Mouse (Mus musculus) testis, adult 2 months (tissue): ENCODE data around the gene Syde2.

Experiments used
- CTCF ChIP-seq: fragments of 200-500 bp; IDR thresholded peaks from 2 replicates; pipeline ENCODE4 v1.5.1; 2012; ENCODE audit warnings: low read depth, mild to moderate bottlenecking, inconsistent platforms, low read length, moderate library complexity; ENCODE audit not compliant: control insufficient read depth, insufficient read depth, insufficient replicate concordance
- POLR2A ChIP-seq: fragments of 200-500 bp; IDR thresholded peaks from 2 replicates; pipeline ENCODE4 v1.6.1; 2012; ENCODE audit warnings: low read depth, mild to moderate bottlenecking, inconsistent platforms, low read length, moderate library complexity; ENCODE audit not compliant: control insufficient read depth

DNA sequence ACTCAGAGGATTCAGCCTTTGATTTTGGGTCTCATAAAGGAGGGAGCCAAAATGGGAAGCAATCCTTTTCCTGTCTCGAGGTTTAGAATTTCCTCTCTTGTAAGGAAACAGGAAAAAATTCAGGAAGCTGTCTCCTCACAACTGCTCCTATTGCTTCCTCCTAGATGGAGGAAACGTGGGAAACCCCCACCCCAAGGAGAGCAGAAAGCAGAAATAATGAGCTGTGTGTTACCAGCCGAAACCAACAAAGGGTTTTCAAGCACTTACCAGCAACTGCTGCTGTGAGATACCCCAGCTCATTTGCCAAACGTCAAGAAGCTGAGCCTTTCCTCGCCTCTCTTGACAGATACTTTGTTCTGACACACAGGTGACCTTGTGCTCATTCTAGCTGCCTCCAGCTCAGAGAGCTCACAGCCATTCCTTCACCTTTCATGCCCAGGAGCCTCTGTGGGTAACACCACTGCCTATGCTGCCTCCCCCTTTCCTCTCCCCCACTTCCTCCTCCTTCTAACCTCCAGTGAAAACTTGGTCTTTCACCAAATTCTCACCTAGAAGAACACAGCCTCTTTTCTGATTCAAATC, 42.7 kb downstream of the Syde2 start:
- TF ChIP-seq POLR2A (no peak), CTCF (no peak)
